Mouse (Mus musculus): ENCODE results near the gene Osgin1. TPM values are rescaled to one million over a fixed set of nuclear protein-coding genes. Genes with fewer than 3 reads are reported as not detected.

Osgin1 gene
- polyA plus RNA-seq, 1 experiment from 2014 or later = 57.9 TPM

- ATAC-seq (ENCODE audit: low read depth) = peak; percentile 44
- Histone ChIP-seq H3K9me3 (replicated peaks; ENCODE audit: control insufficient read depth, low read length) (no peaks in the 10 kb centered on the region), H3K27ac (ENCODE audit: low read length) (no peak within 1 kb of the TSS), H3K36me3 (ENCODE audit: control insufficient read depth, insufficient read depth) (peaks cover 11% of the 10 kb centered on the region), H3K4me2 (ENCODE audit: low read depth, low read length) (peak within 1 kb of the TSS; percentile 55), H3K27me3 (ENCODE audit: control insufficient read depth, insufficient read depth, low read depth, low read length) (peaks cover 37% of the 10 kb centered on the region), H3K4me1 (ENCODE audit: control insufficient read depth, low read depth, low read length) (no peaks in the 10 kb centered on the region; the same call in 1 of the 2 replicates), H3K9ac (ENCODE audit: low read depth, low read length) (no peak within 1 kb of the TSS), H3K4me3 (ENCODE audit: low read depth, low read length) (peak within 1 kb of the TSS; percentile 47)
- 3% methylated on average over 26 of the region's 52 CpGs for WGBS (ENCODE audit: insufficient replicate concordance)
Observed at GRCm38 (mm10) chr8:119446211-119446989, 12.5 kb downstream of the Osgin1 start, which contains the start of gene Necab2. Gene Necab2, plus strand, starts transcription at chr8:119446719.

- no peak overlapping the region for H3K9ac ChIP-seq (ENCODE audit: low read depth, low read length)
- H3K36me3 ChIP-seq (ENCODE audit: control insufficient read depth, insufficient read depth) = peaks cover 11% of the 10 kb centered on the region
- H3K27me3 ChIP-seq (ENCODE audit: control insufficient read depth, insufficient read depth, low read depth, low read length) = peaks cover 37% of the 10 kb centered on the region
- ATAC-seq (ENCODE audit: low read depth) = peak; percentile 13
- no peak overlapping the region for H3K27ac ChIP-seq (ENCODE audit: low read length)
- WGBS (ENCODE audit: insufficient replicate concordance) = 2% methylated on average over 46 of the region's 80 CpGs
- no peaks in the 10 kb centered on the region for H3K9me3 ChIP-seq (replicated peaks; ENCODE audit: control insufficient read depth, low read length)
- peak overlapping the region; percentile 47 for H3K4me3 ChIP-seq (ENCODE audit: low read depth, low read length)
- no peaks in the 10 kb centered on the region for H3K4me1 ChIP-seq (ENCODE audit: control insufficient read depth, low read depth, low read length)
- H3K4me2 ChIP-seq (ENCODE audit: low read depth, low read length) = peak overlapping the region; percentile 55
Observed at GRCm38 (mm10) chr8:119446990-119447780, 13.3 kb downstream of the Osgin1 start.

- Histone ChIP-seq H3K4me3 (ENCODE audit: low read depth, low read length) (no peak overlapping the region), H3K9me3 (replicated peaks; ENCODE audit: control insufficient read depth, low read length) (no peaks in the 10 kb centered on the region), H3K36me3 (ENCODE audit: control insufficient read depth, insufficient read depth) (peaks cover 10% of the 10 kb centered on the region), H3K27ac (ENCODE audit: low read length) (no peak overlapping the region), H3K4me2 (ENCODE audit: low read depth, low read length) (no peak overlapping the region), H3K9ac (ENCODE audit: low read depth, low read length) (no peak overlapping the region), H3K27me3 (ENCODE audit: control insufficient read depth, insufficient read depth, low read depth, low read length) (peaks cover 37% of the 10 kb centered on the region), H3K4me1 (ENCODE audit: control insufficient read depth, low read depth, low read length) (no peaks in the 10 kb centered on the region)
- ATAC-seq (ENCODE audit: low read depth) = no peak
- 5% methylated on average over 17 of the region's 17 CpGs for WGBS (ENCODE audit: insufficient replicate concordance)
Observed at GRCm38 (mm10) chr8:119447781-119448170, 13.9 kb downstream of the Osgin1 start.

- no peaks in the 10 kb centered on the region for H3K4me1 ChIP-seq (ENCODE audit: control insufficient read depth, low read depth, low read length)
- H3K27me3 ChIP-seq (ENCODE audit: control insufficient read depth, insufficient read depth, low read depth, low read length) = peaks cover 37% of the 10 kb centered on the region
- H3K9ac ChIP-seq (ENCODE audit: low read depth, low read length) = no peak overlapping the region
- H3K36me3 ChIP-seq (ENCODE audit: control insufficient read depth, insufficient read depth) = no peaks in the 10 kb centered on the region
- H3K9me3 ChIP-seq (replicated peaks; ENCODE audit: control insufficient read depth, low read length) = no peaks in the 10 kb centered on the region
- no peak overlapping the region for H3K27ac ChIP-seq (ENCODE audit: low read length)
- WGBS (ENCODE audit: insufficient replicate concordance) = 58% methylated on average over 12 of the region's 12 CpGs
- no peak overlapping the region for H3K4me3 ChIP-seq (ENCODE audit: low read depth, low read length)
- no peak overlapping the region for H3K4me2 ChIP-seq (ENCODE audit: low read depth, low read length)
- ATAC-seq (ENCODE audit: low read depth) = no peak
Observed at GRCm38 (mm10) chr8:119449627-119450026, 15.7 kb downstream of the Osgin1 start.

- Histone ChIP-seq H3K27me3 (ENCODE audit: control insufficient read depth, insufficient read depth, low read depth, low read length) (peaks cover 30% of the 10 kb centered on the region), H3K27ac (ENCODE audit: low read length) (no peak overlapping the region), H3K4me1 (ENCODE audit: control insufficient read depth, low read depth, low read length) (no peaks in the 10 kb centered on the region), H3K36me3 (ENCODE audit: control insufficient read depth, insufficient read depth) (no peaks in the 10 kb centered on the region), H3K4me2 (ENCODE audit: low read depth, low read length) (no peak overlapping the region), H3K4me3 (ENCODE audit: low read depth, low read length) (no peak overlapping the region), H3K9ac (ENCODE audit: low read depth, low read length) (no peak overlapping the region), H3K9me3 (replicated peaks; ENCODE audit: control insufficient read depth, low read length) (no peaks in the 10 kb centered on the region)
- ATAC-seq (ENCODE audit: low read depth) = no peak
- WGBS (ENCODE audit: insufficient replicate concordance) = 62% methylated on average over 4 of the region's 4 CpGs
Observed at GRCm38 (mm10) chr8:119451131-119451530, 17.2 kb downstream of the Osgin1 start.

GRCm38 (mm10) chr8:119452919-119453318, 19.0 kb downstream of the Osgin1 start:
- WGBS (ENCODE audit: insufficient replicate concordance) = 68% methylated on average over 5 of the region's 5 CpGs
- Histone ChIP-seq H3K4me1 (ENCODE audit: control insufficient read depth, low read depth, low read length) (no peaks in the 10 kb centered on the region), H3K4me3 (ENCODE audit: low read depth, low read length) (no peak overlapping the region), H3K27ac (ENCODE audit: low read length) (no peak overlapping the region), H3K9me3 (replicated peaks; ENCODE audit: control insufficient read depth, low read length) (no peaks in the 10 kb centered on the region), H3K36me3 (ENCODE audit: control insufficient read depth, insufficient read depth) (no peaks in the 10 kb centered on the region), H3K4me2 (ENCODE audit: low read depth, low read length) (no peak overlapping the region), H3K27me3 (ENCODE audit: control insufficient read depth, insufficient read depth, low read depth, low read length) (peaks cover 12% of the 10 kb centered on the region), H3K9ac (ENCODE audit: low read depth, low read length) (no peak overlapping the region)
- no peak for ATAC-seq (ENCODE audit: low read depth)

- no peaks in the 10 kb centered on the region for H3K27me3 ChIP-seq (ENCODE audit: control insufficient read depth, insufficient read depth, low read depth, low read length)
- H3K27ac ChIP-seq (ENCODE audit: low read length) = no peak overlapping the region
- no peaks in the 10 kb centered on the region for H3K36me3 ChIP-seq (ENCODE audit: control insufficient read depth, insufficient read depth)
- no peaks in the 10 kb centered on the region for H3K9me3 ChIP-seq (replicated peaks; ENCODE audit: control insufficient read depth, low read length)
- no peak overlapping the region for H3K4me2 ChIP-seq (ENCODE audit: low read depth, low read length)
- H3K9ac ChIP-seq (ENCODE audit: low read depth, low read length) = no peak overlapping the region
- H3K4me1 ChIP-seq (ENCODE audit: control insufficient read depth, low read depth, low read length) = no peaks in the 10 kb centered on the region
- H3K4me3 ChIP-seq (ENCODE audit: low read depth, low read length) = no peak overlapping the region
- WGBS (ENCODE audit: insufficient replicate concordance) = 70% methylated on average over 5 of the region's 5 CpGs
- no peak for ATAC-seq (ENCODE audit: low read depth)
Observed at GRCm38 (mm10) chr8:119456045-119456444, 22.1 kb downstream of the Osgin1 start.

GRCm38 (mm10) chr8:119459724-119460123, 25.8 kb downstream of the Osgin1 start:
- H3K4me2 ChIP-seq (ENCODE audit: low read depth, low read length) = no peak overlapping the region
- H3K4me1 ChIP-seq (ENCODE audit: control insufficient read depth, low read depth, low read length) = no peaks in the 10 kb centered on the region
- no peak overlapping the region for H3K9ac ChIP-seq (ENCODE audit: low read depth, low read length)
- no peak overlapping the region for H3K4me3 ChIP-seq (ENCODE audit: low read depth, low read length)
- no peaks in the 10 kb centered on the region for H3K36me3 ChIP-seq (ENCODE audit: control insufficient read depth, insufficient read depth)
- H3K9me3 ChIP-seq (replicated peaks; ENCODE audit: control insufficient read depth, low read length) = no peaks in the 10 kb centered on the region
- ATAC-seq (ENCODE audit: low read depth) = no peak
- H3K27me3 ChIP-seq (ENCODE audit: control insufficient read depth, insufficient read depth, low read depth, low read length) = peaks cover 4% of the 10 kb centered on the region
- 44% methylated on average over 16 of the region's 16 CpGs for WGBS (ENCODE audit: insufficient replicate concordance)
- no peak overlapping the region for H3K27ac ChIP-seq (ENCODE audit: low read length)

GRCm38 (mm10) chr8:119461356-119461755, 27.4 kb downstream of the Osgin1 start:
- ATAC-seq (ENCODE audit: low read depth) = no peak
- peaks cover 15% of the 10 kb centered on the region for H3K27me3 ChIP-seq (ENCODE audit: control insufficient read depth, insufficient read depth, low read depth, low read length)
- no peak overlapping the region for H3K4me3 ChIP-seq (ENCODE audit: low read depth, low read length)
- H3K36me3 ChIP-seq (ENCODE audit: control insufficient read depth, insufficient read depth) = no peaks in the 10 kb centered on the region
- H3K4me2 ChIP-seq (ENCODE audit: low read depth, low read length) = no peak overlapping the region
- no peak overlapping the region for H3K27ac ChIP-seq (ENCODE audit: low read length)
- H3K4me1 ChIP-seq (ENCODE audit: control insufficient read depth, low read depth, low read length) = no peaks in the 10 kb centered on the region
- WGBS (ENCODE audit: insufficient replicate concordance) = 67% methylated on average over 9 of the region's 9 CpGs
- H3K9ac ChIP-seq (ENCODE audit: low read depth, low read length) = no peak overlapping the region
- no peaks in the 10 kb centered on the region for H3K9me3 ChIP-seq (replicated peaks; ENCODE audit: control insufficient read depth, low read length)
